8 mouse cellular contexts compared by ENCODE assay signal in genomic region chr13:93940742-93941531, GRCm38 (mm10).
DNase-seq lines count a peak whose midpoint lies in the region; ATAC-seq lines count a peak whose summit lies in the region.

No protein-coding gene starts in this region.

- H3K36me3 ChIP-seq in forebrain, embryonic 10.5 days (replicated peaks): no peaks in the 10 kb centered on the region
- no peaks in the 10 kb centered on the region for H3K36me3 ChIP-seq in forebrain, embryonic 11.5 days (ENCODE audit: control insufficient read depth, insufficient read depth, low read length)
- no peaks in the 10 kb centered on the region for H3K36me3 ChIP-seq in heart, embryonic 14.5 days (ENCODE audit: control insufficient read depth, insufficient read depth, low read length)
- H3K36me3 ChIP-seq in limb, embryonic 12.5 days: no peaks in the 10 kb centered on the region

- H3K4me3 ChIP-seq in forebrain, embryonic 10.5 days: no peak overlapping the region
- H3K4me3 ChIP-seq in forebrain, embryonic 11.5 days (ENCODE audit: low read depth, low read length): no peak overlapping the region
- H3K4me3 ChIP-seq in heart, embryonic 14.5 days (ENCODE audit: control insufficient read depth in 1 of 2, insufficient read depth in 1 of 2, low read depth in 1 of 2, low read length in 2 of 2): no peak overlapping the region
- no peak overlapping the region for H3K4me3 ChIP-seq in limb, embryonic 12.5 days (replicated peaks)

- H3K9me3 ChIP-seq in forebrain, embryonic 10.5 days: no peaks in the 10 kb centered on the region
- no peaks in the 10 kb centered on the region for H3K9me3 ChIP-seq in forebrain, embryonic 11.5 days (ENCODE audit: control insufficient read depth, low read length)
- no peaks in the 10 kb centered on the region for H3K9me3 ChIP-seq in heart, embryonic 14.5 days (ENCODE audit: control insufficient read depth, low read length)
- no peaks in the 10 kb centered on the region for H3K9me3 ChIP-seq in limb, embryonic 12.5 days

- no peak for ATAC-seq in forebrain, embryonic 11.5 days (replicated peaks; ENCODE audit: low FRiP score)
- ATAC-seq in heart, embryonic 14.5 days (ENCODE audit: insufficient number of reproducible peaks, insufficient read depth, low FRiP score, low read depth): peak; percentile 20; the same call in 1 of the 2 replicates
- peak; percentile 59 for ATAC-seq in limb, embryonic 12.5 days (ENCODE audit: insufficient number of reproducible peaks, insufficient read depth, low FRiP score, low TSS enrichment, low read depth)

- WGBS in forebrain, embryonic 10.5 days: 79% methylated on average over 7 of the region's 7 CpGs
- WGBS in forebrain, embryonic 11.5 days: 83% methylated on average over 7 of the region's 7 CpGs
- WGBS in heart, embryonic 14.5 days: 68% methylated on average over 7 of the region's 7 CpGs
- whole genome bisulfite sequencing in limb, embryonic 12.5 days: 64% methylated on average over 7 of the region's 7 CpGs

- H3K4me2 ChIP-seq in forebrain, embryonic 11.5 days (ENCODE audit: low read depth, low read length, severe bottlenecking): no peak overlapping the region
- no peak overlapping the region for H3K4me2 ChIP-seq in heart, embryonic 14.5 days (ENCODE audit: low read length)
- H3K4me2 ChIP-seq in limb, embryonic 12.5 days: no peak overlapping the region

- no peaks in the 10 kb centered on the region for H3K27me3 ChIP-seq in forebrain, embryonic 10.5 days (ENCODE audit: poor library complexity, severe bottlenecking)
- H3K27me3 ChIP-seq in forebrain, embryonic 11.5 days (ENCODE audit: control insufficient read depth, insufficient read depth, low read length): no peaks in the 10 kb centered on the region
- H3K27me3 ChIP-seq in heart, embryonic 14.5 days (ENCODE audit: control insufficient read depth, insufficient read depth, low read length): no peaks in the 10 kb centered on the region
- H3K27me3 ChIP-seq in limb, embryonic 12.5 days: no peaks in the 10 kb centered on the region

- no peak for DNase-seq in forebrain, embryonic 10.5 days (ENCODE audit: extremely low spot score, low spot score)
- no peak for DNase-seq in forebrain, embryonic 11.5 days (ENCODE audit: low spot score)
- DNase-seq in CD4-positive helper T cell, adult 2 months (ENCODE audit: low read depth, low spot score): peak; percentile 9
- no peak for DNase-seq in adrenal gland, postnatal 25 days
- no peak for DNase-seq in adrenal gland, adult 2 months
- no peak for DNase-seq in retina, embryonic 14.5 days (ENCODE audit: low spot score)

- H3K27ac ChIP-seq in forebrain, embryonic 10.5 days: 0 out of 2 replicates have a peak overlapping the region, but pooled peaks have one; percentile 30
- H3K27ac ChIP-seq in forebrain, embryonic 11.5 days (ENCODE audit: low read depth, low read length): no peak overlapping the region
- no peak overlapping the region for H3K27ac ChIP-seq in heart, embryonic 14.5 days (replicated peaks in 1 of 2; ENCODE audit: control insufficient read depth in 1 of 2, insufficient read depth in 1 of 2, low read depth in 2 of 2, low read length in 2 of 2)
- peak overlapping the region; percentile 70 for H3K27ac ChIP-seq in limb, embryonic 12.5 days

- no peak overlapping the region for H3K9ac ChIP-seq in forebrain, embryonic 11.5 days (ENCODE audit: low read length)
- no peak overlapping the region for H3K9ac ChIP-seq in heart, embryonic 14.5 days (ENCODE audit: low read length)
- no peak overlapping the region for H3K9ac ChIP-seq in limb, embryonic 12.5 days (replicated peaks)

- peaks cover 17% of the 10 kb centered on the region for H3K4me1 ChIP-seq in forebrain, embryonic 10.5 days
- no peaks in the 10 kb centered on the region for H3K4me1 ChIP-seq in forebrain, embryonic 11.5 days (replicated peaks; ENCODE audit: control insufficient read depth, insufficient read depth, low read length)
- H3K4me1 ChIP-seq in heart, embryonic 14.5 days (ENCODE audit: control insufficient read depth in 2 of 2, insufficient read depth in 2 of 2, low read length in 2 of 2): peaks cover 4 to 8% of the 10 kb centered on the region in 2 experiments; a peak in 3 of 4 replicates
- peaks cover 44% of the 10 kb centered on the region for H3K4me1 ChIP-seq in limb, embryonic 12.5 days (replicated peaks)

Comparison
In these comparisons a context has a peak if more than half of its experiments do, and no peak if none do; other contexts are left out.
1. H3K27ac ChIP-seq: peak in forebrain, embryonic 10.5 days (single experiment) and limb, embryonic 12.5 days (single experiment); none in forebrain, embryonic 11.5 days (single experiment) and heart, embryonic 14.5 days (0 of 2).